Mouse (Mus musculus): ENCODE results near the gene Sh2d1b1. TPM values are rescaled to one million over a fixed set of nuclear protein-coding genes. Genes with fewer than 3 reads are reported as not detected.

Gene Sh2d1b1
- polyA plus RNA-seq, 1 experiment from 2014 or later = 0.16 TPM

GRCm38 (mm10) chr1:170308503-170308902 lies 31.4 kb downstream of the Sh2d1b1 start, which contains the start of gene Spata46:
TSS of gene Spata46 (plus strand) at chr1:170308803.
- no peaks in the 10 kb centered on the region for H3K27me3 ChIP-seq (ENCODE audit: insufficient read depth, low read length)
- H3K4me3 ChIP-seq (ENCODE audit: low read length) = no peak within 1 kb of the TSS
- H3K27ac ChIP-seq (ENCODE audit: low read length) = no peak within 1 kb of the TSS
- H3K4me2 ChIP-seq (replicated peaks; ENCODE audit: low read depth, low read length) = no peak within 1 kb of the TSS
- 0 out of 2 replicates have a peak, but pooled peaks cover 3% of the 10 kb centered on the region for H3K36me3 ChIP-seq (ENCODE audit: insufficient read depth, low read length)
- H3K9ac ChIP-seq (replicated peaks; ENCODE audit: low read length) = no peak within 1 kb of the TSS
- WGBS = 72% methylated on average over 4 of the region's 4 CpGs
- no peak for ATAC-seq (ENCODE audit: low FRiP score, low TSS enrichment)
- no peaks in the 10 kb centered on the region for H3K4me1 ChIP-seq (ENCODE audit: insufficient read depth, low read length)
- no peaks in the 10 kb centered on the region for H3K9me3 ChIP-seq (ENCODE audit: low read length)

GRCm38 (mm10) chr1:170311431-170311830 lies 34.3 kb downstream of the Sh2d1b1 start:
- Histone ChIP-seq H3K9ac (replicated peaks; ENCODE audit: low read length) (no peak overlapping the region), H3K27ac (ENCODE audit: low read length) (no peak overlapping the region), H3K27me3 (ENCODE audit: insufficient read depth, low read length) (no peaks in the 10 kb centered on the region), H3K36me3 (ENCODE audit: insufficient read depth, low read length) (no peaks in the 10 kb centered on the region), H3K4me1 (ENCODE audit: insufficient read depth, low read length) (no peaks in the 10 kb centered on the region), H3K4me2 (replicated peaks; ENCODE audit: low read depth, low read length) (no peak overlapping the region), H3K4me3 (ENCODE audit: low read length) (no peak overlapping the region), H3K9me3 (ENCODE audit: low read length) (no peaks in the 10 kb centered on the region)
- 80% methylated on average over 6 of the region's 6 CpGs for WGBS
- ATAC-seq (ENCODE audit: low FRiP score, low TSS enrichment) = no peak

- H3K9ac ChIP-seq (replicated peaks; ENCODE audit: low read length) = no peak overlapping the region
- H3K4me1 ChIP-seq (ENCODE audit: insufficient read depth, low read length) = no peaks in the 10 kb centered on the region
- H3K4me2 ChIP-seq (replicated peaks; ENCODE audit: low read depth, low read length) = no peak overlapping the region
- no peak for ATAC-seq (ENCODE audit: low FRiP score, low TSS enrichment)
- no peak overlapping the region for H3K4me3 ChIP-seq (ENCODE audit: low read length)
- no peaks in the 10 kb centered on the region for H3K9me3 ChIP-seq (ENCODE audit: low read length)
- no peak overlapping the region for H3K27ac ChIP-seq (ENCODE audit: low read length)
- no peaks in the 10 kb centered on the region for H3K36me3 ChIP-seq (ENCODE audit: insufficient read depth, low read length)
- 55% methylated on average over 2 of the region's 2 CpGs for WGBS
- no peaks in the 10 kb centered on the region for H3K27me3 ChIP-seq (ENCODE audit: insufficient read depth, low read length)
Measured at GRCm38 (mm10) chr1:170322046-170322445, 44.9 kb downstream of the Sh2d1b1 start.

- 82% methylated on average over 10 of the region's 10 CpGs for WGBS
- H3K4me2 ChIP-seq (replicated peaks; ENCODE audit: low read depth, low read length) = no peak overlapping the region
- no peak overlapping the region for H3K4me3 ChIP-seq (ENCODE audit: low read length)
- no peaks in the 10 kb centered on the region for H3K36me3 ChIP-seq (ENCODE audit: insufficient read depth, low read length)
- no peak overlapping the region for H3K9ac ChIP-seq (replicated peaks; ENCODE audit: low read length)
- H3K27me3 ChIP-seq (ENCODE audit: insufficient read depth, low read length) = no peaks in the 10 kb centered on the region
- H3K4me1 ChIP-seq (ENCODE audit: insufficient read depth, low read length) = no peaks in the 10 kb centered on the region
- ATAC-seq (ENCODE audit: low FRiP score, low TSS enrichment) = no peak
- no peaks in the 10 kb centered on the region for H3K9me3 ChIP-seq (ENCODE audit: low read length)
- H3K27ac ChIP-seq (ENCODE audit: low read length) = no peak overlapping the region
Measured at GRCm38 (mm10) chr1:170323001-170323400, 45.9 kb downstream of the Sh2d1b1 start.

GRCm38 (mm10) chr1:170324312-170324711 lies 47.2 kb downstream of the Sh2d1b1 start:
- no peaks in the 10 kb centered on the region for H3K27me3 ChIP-seq (ENCODE audit: insufficient read depth, low read length)
- 91% methylated on average over 1 of the region's 1 CpGs for WGBS

GRCm38 (mm10) chr1:170325277-170325676 lies 48.2 kb downstream of the Sh2d1b1 start:
- H3K4me2 ChIP-seq (replicated peaks; ENCODE audit: low read depth, low read length) = no peak overlapping the region
- no peak for ATAC-seq (ENCODE audit: low FRiP score, low TSS enrichment)
- H3K4me3 ChIP-seq (ENCODE audit: low read length) = no peak overlapping the region
- 93% methylated on average over 4 of the region's 4 CpGs for WGBS
- H3K27me3 ChIP-seq (ENCODE audit: insufficient read depth, low read length) = no peaks in the 10 kb centered on the region
- no peak overlapping the region for H3K27ac ChIP-seq (ENCODE audit: low read length)
- H3K9me3 ChIP-seq (ENCODE audit: low read length) = no peaks in the 10 kb centered on the region
- H3K4me1 ChIP-seq (ENCODE audit: insufficient read depth, low read length) = no peaks in the 10 kb centered on the region
- no peak overlapping the region for H3K9ac ChIP-seq (replicated peaks; ENCODE audit: low read length)
- no peaks in the 10 kb centered on the region for H3K36me3 ChIP-seq (ENCODE audit: insufficient read depth, low read length)

More at GRCm38 (mm10) chr1:170324312-170324711, 47.2 kb downstream of the Sh2d1b1 start:
- Histone ChIP-seq H3K4me1 (ENCODE audit: insufficient read depth, low read length) (no peaks in the 10 kb centered on the region), H3K27ac (ENCODE audit: low read length) (no peak overlapping the region), H3K4me3 (ENCODE audit: low read length) (no peak overlapping the region), H3K4me2 (replicated peaks; ENCODE audit: low read depth, low read length) (no peak overlapping the region), H3K9me3 (ENCODE audit: low read length) (no peaks in the 10 kb centered on the region), H3K9ac (replicated peaks; ENCODE audit: low read length) (no peak overlapping the region), H3K36me3 (ENCODE audit: insufficient read depth, low read length) (no peaks in the 10 kb centered on the region)
- no peak for ATAC-seq (ENCODE audit: low FRiP score, low TSS enrichment)

- H3K4me3 ChIP-seq (ENCODE audit: low read length) = no peak overlapping the region
- H3K36me3 ChIP-seq (ENCODE audit: insufficient read depth, low read length) = no peaks in the 10 kb centered on the region
- no peak for ATAC-seq (ENCODE audit: low FRiP score, low TSS enrichment)
Measured at GRCm38 (mm10) chr1:170331926-170332325, 54.8 kb downstream of the Sh2d1b1 start.

GRCm38 (mm10) chr1:170332775-170333174 lies 55.7 kb downstream of the Sh2d1b1 start:
- Histone ChIP-seq H3K4me3 (ENCODE audit: low read length) (no peak overlapping the region), H3K9ac (replicated peaks; ENCODE audit: low read length) (no peak overlapping the region), H3K36me3 (ENCODE audit: insufficient read depth, low read length) (no peaks in the 10 kb centered on the region), H3K9me3 (ENCODE audit: low read length) (no peaks in the 10 kb centered on the region), H3K27me3 (ENCODE audit: insufficient read depth, low read length) (no peaks in the 10 kb centered on the region), H3K27ac (ENCODE audit: low read length) (no peak overlapping the region), H3K4me2 (replicated peaks; ENCODE audit: low read depth, low read length) (no peak overlapping the region), H3K4me1 (ENCODE audit: insufficient read depth, low read length) (no peaks in the 10 kb centered on the region)
- 77% methylated on average over 4 of the region's 4 CpGs for WGBS
- ATAC-seq (ENCODE audit: low FRiP score, low TSS enrichment) = no peak

More at GRCm38 (mm10) chr1:170331926-170332325, 54.8 kb downstream of the Sh2d1b1 start:
- no peak overlapping the region for H3K9ac ChIP-seq (replicated peaks; ENCODE audit: low read length)
- H3K4me1 ChIP-seq (ENCODE audit: insufficient read depth, low read length) = no peaks in the 10 kb centered on the region
- no peaks in the 10 kb centered on the region for H3K9me3 ChIP-seq (ENCODE audit: low read length)
- H3K27me3 ChIP-seq (ENCODE audit: insufficient read depth, low read length) = no peaks in the 10 kb centered on the region
- no peak overlapping the region for H3K4me2 ChIP-seq (replicated peaks; ENCODE audit: low read depth, low read length)
- 74% methylated on average over 6 of the region's 6 CpGs for WGBS
- H3K27ac ChIP-seq (ENCODE audit: low read length) = no peak overlapping the region

Other genes with a start within 250 kb of the Sh2d1b1 start
- gene Ddr2, start 166.6 kb upstream of the Sh2d1b1 start, polyA plus RNA-seq (2015; fragmentation: Nextera tagmentation; extraction: Ambion mirVana) = 33.1 and 35.7 TPM in 2 replicates
- 54.8 and 57.9 TPM in 2 replicates for gene Uap1, start 102.4 kb upstream of the Sh2d1b1 start, polyA plus RNA-seq (2015; fragmentation: Nextera tagmentation; extraction: Ambion mirVana)
- 7.8 and 8.7 TPM in 2 replicates for gene Uhmk1, start 61.9 kb upstream of the Sh2d1b1 start, polyA plus RNA-seq (2015; fragmentation: Nextera tagmentation; extraction: Ambion mirVana)
- not detected in 2 replicates for gene Sh2d1b2, start 44.6 kb upstream of the Sh2d1b1 start, polyA plus RNA-seq (2015; fragmentation: Nextera tagmentation; extraction: Ambion mirVana)
- 6.5 and 6.8 TPM in 2 replicates for gene Gm7694, start 29.0 kb downstream of the Sh2d1b1 start, polyA plus RNA-seq (2015; fragmentation: Nextera tagmentation; extraction: Ambion mirVana)
- 2.1 and 2.3 TPM in 2 replicates for gene Spata46, start 31.5 kb downstream of the Sh2d1b1 start, polyA plus RNA-seq (2015; fragmentation: Nextera tagmentation; extraction: Ambion mirVana)

All from kidney, embryonic 16.5 days (tissue).